18 mouse cellular contexts compared by ENCODE assay signal in the genomic region with DNA sequence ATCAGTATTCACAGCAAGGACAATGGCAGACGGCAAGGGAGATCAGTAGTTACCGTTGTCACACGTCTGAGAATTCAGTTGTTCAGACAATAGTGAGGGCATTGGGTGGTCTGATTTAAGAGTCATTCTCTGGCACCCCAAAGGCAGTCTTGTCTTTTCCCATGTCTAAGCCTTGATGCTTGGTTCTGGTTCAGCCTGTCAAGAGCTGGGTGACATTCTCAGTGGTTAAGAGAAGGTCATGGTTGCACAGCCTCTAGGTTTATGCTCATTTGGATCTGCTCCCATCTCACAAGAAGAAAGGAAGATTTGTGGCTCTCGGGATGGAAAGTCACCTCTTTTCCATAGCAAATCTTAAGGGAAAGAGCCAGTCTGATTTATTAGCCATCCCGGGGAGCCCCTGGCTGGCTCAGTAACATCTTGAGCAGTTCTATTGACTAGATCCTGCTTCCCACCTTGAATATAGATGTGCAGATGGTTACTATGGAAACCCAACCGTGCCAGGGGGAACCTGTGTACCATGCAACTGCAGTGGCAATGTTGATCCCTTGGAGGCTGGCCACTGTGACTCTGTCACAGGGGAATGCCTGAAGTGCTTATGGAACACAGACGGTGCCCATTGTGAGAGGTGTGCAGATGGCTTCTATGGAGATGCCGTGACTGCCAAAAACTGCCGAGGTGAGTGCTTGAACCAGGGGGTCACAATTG.
DNase-seq lines count a peak whose midpoint lies in the region; ATAC-seq lines count a peak whose summit lies in the region.
"Had no signal": no experiment of that assay in that cellular context is flagged by ENCODE, and none has a peak within 500 bp of the region (broad histone marks: within the 10 kb centered on the region; RNA-seq: fewer than 3 reads in every experiment).

No protein-coding gene starts in this region.

- WGBS in hindbrain, embryonic 13.5 days = 60% methylated on average over 9 of the region's 9 CpGs
- WGBS in hindbrain, embryonic 11.5 days = 80% methylated on average over 9 of the region's 9 CpGs
- WGBS in hindbrain, embryonic 14.5 days = 60% methylated on average over 9 of the region's 9 CpGs
- 35% methylated on average over 9 of the region's 9 CpGs for WGBS in neural tube, embryonic 13.5 days

- no peak for DNase-seq in hindbrain, embryonic 11.5 days (ENCODE audit: low spot score)
- peak; percentile 7 for DNase-seq in brain, adult 2 months (ENCODE audit: low read depth, low spot score)
- DNase-seq in hindbrain, embryonic 14.5 days (ENCODE audit: low spot score) = no peak
- DNase-seq in right cerebral cortex, adult 2 months (ENCODE audit: low spot score in 2 of 2) = no peak
- no peak for DNase-seq in layer of hippocampus, adult 8-10 months (ENCODE audit: low spot score in 2 of 2)
- DNase-seq: adrenal gland, adult 2 months; cerebellum, adult 9-10 months; heart, postnatal 4 days; right cerebral cortex, postnatal 25 days; thymus, adult 2 months had no signal

- no peak overlapping the region for H3K4me2 ChIP-seq in hindbrain, embryonic 13.5 days
- H3K4me2 ChIP-seq in hindbrain, embryonic 11.5 days (replicated peaks; ENCODE audit: low read depth, low read length) = no peak overlapping the region
- no peak overlapping the region for H3K4me2 ChIP-seq in hindbrain, embryonic 14.5 days (replicated peaks)
- H3K4me2 ChIP-seq in neural tube, embryonic 13.5 days = no peak overlapping the region
- H3K4me2 ChIP-seq: heart, embryonic 15.5 days; limb, embryonic 15.5 days; liver, embryonic 15.5 days; stomach, embryonic 15.5 days had no signal

- ATAC-seq in hindbrain, embryonic 13.5 days (ENCODE audit: low FRiP score) = peak; percentile 79
- ATAC-seq in hindbrain, embryonic 11.5 days (ENCODE audit: low FRiP score) = no peak
- peak; percentile 81 for ATAC-seq in hindbrain, embryonic 14.5 days (ENCODE audit: low FRiP score)
- peak; percentile 95 for ATAC-seq in neural tube, embryonic 13.5 days (ENCODE audit: low read depth)
- ATAC-seq: intestine, postnatal 0 days had no signal

- H3K27me3 ChIP-seq in hindbrain, embryonic 13.5 days = no peaks in the 10 kb centered on the region
- H3K27me3 ChIP-seq in hindbrain, embryonic 11.5 days (ENCODE audit: control insufficient read depth, insufficient read depth, low read length) = no peaks in the 10 kb centered on the region
- no peaks in the 10 kb centered on the region for H3K27me3 ChIP-seq in hindbrain, embryonic 14.5 days (ENCODE audit: control insufficient read depth, insufficient read depth, low read length)
- no peaks in the 10 kb centered on the region for H3K27me3 ChIP-seq in neural tube, embryonic 13.5 days
- H3K27me3 ChIP-seq: limb, embryonic 15.5 days; liver, embryonic 15.5 days; stomach, embryonic 15.5 days had no signal

- H3K36me3 ChIP-seq in hindbrain, embryonic 13.5 days = peaks cover 13% of the 10 kb centered on the region
- 0 out of 2 replicates have a peak, but pooled peaks cover 6% of the 10 kb centered on the region for H3K36me3 ChIP-seq in hindbrain, embryonic 11.5 days (ENCODE audit: control insufficient read depth, insufficient read depth, low read length)
- peaks cover 4% of the 10 kb centered on the region; the same call in 1 of the 2 replicates for H3K36me3 ChIP-seq in hindbrain, embryonic 14.5 days (replicated peaks; ENCODE audit: control insufficient read depth, insufficient read depth)
- peaks cover 37% of the 10 kb centered on the region for H3K36me3 ChIP-seq in neural tube, embryonic 13.5 days
- H3K36me3 ChIP-seq: heart, embryonic 15.5 days; limb, embryonic 15.5 days; liver, embryonic 15.5 days; stomach, embryonic 15.5 days had no signal

- H3K9me3 ChIP-seq in hindbrain, embryonic 13.5 days = no peaks in the 10 kb centered on the region
- no peaks in the 10 kb centered on the region for H3K9me3 ChIP-seq in hindbrain, embryonic 11.5 days (ENCODE audit: control insufficient read depth, low read length)
- no peaks in the 10 kb centered on the region for H3K9me3 ChIP-seq in hindbrain, embryonic 14.5 days (ENCODE audit: control insufficient read depth, low read length)
- no peaks in the 10 kb centered on the region for H3K9me3 ChIP-seq in neural tube, embryonic 13.5 days
- H3K9me3 ChIP-seq: heart, embryonic 15.5 days; limb, embryonic 15.5 days; liver, embryonic 15.5 days; stomach, embryonic 15.5 days had no signal

- H3K4me3 ChIP-seq in hindbrain, embryonic 13.5 days = no peak overlapping the region
- no peak overlapping the region for H3K4me3 ChIP-seq in hindbrain, embryonic 11.5 days (ENCODE audit: low read depth, low read length)
- H3K4me3 ChIP-seq in hindbrain, embryonic 14.5 days (replicated peaks; ENCODE audit: low read length) = no peak overlapping the region
- H3K4me3 ChIP-seq in neural tube, embryonic 13.5 days = no peak overlapping the region
- H3K4me3 ChIP-seq: heart, embryonic 15.5 days; limb, embryonic 15.5 days; liver, embryonic 15.5 days; stomach, embryonic 15.5 days had no signal

- H3K9ac ChIP-seq in hindbrain, embryonic 13.5 days = no peak overlapping the region
- H3K9ac ChIP-seq in hindbrain, embryonic 11.5 days (ENCODE audit: low read depth, low read length) = no peak overlapping the region
- H3K9ac ChIP-seq in hindbrain, embryonic 14.5 days = no peak overlapping the region
- H3K9ac ChIP-seq in neural tube, embryonic 13.5 days = no peak overlapping the region
- H3K9ac ChIP-seq: heart, embryonic 15.5 days; limb, embryonic 15.5 days; liver, embryonic 15.5 days; stomach, embryonic 15.5 days had no signal

- peaks cover 12% of the 10 kb centered on the region for H3K4me1 ChIP-seq in hindbrain, embryonic 13.5 days (replicated peaks)
- H3K4me1 ChIP-seq in hindbrain, embryonic 11.5 days (replicated peaks; ENCODE audit: control insufficient read depth, insufficient read depth, low read length) = no peaks in the 10 kb centered on the region
- no peaks in the 10 kb centered on the region for H3K4me1 ChIP-seq in hindbrain, embryonic 14.5 days (replicated peaks; ENCODE audit: control insufficient read depth, insufficient read depth, low read length)
- H3K4me1 ChIP-seq in neural tube, embryonic 13.5 days (replicated peaks) = peaks cover 19% of the 10 kb centered on the region
- H3K4me1 ChIP-seq: heart, embryonic 15.5 days; limb, embryonic 15.5 days; liver, embryonic 15.5 days; stomach, embryonic 15.5 days had no signal

- H3K27ac ChIP-seq in hindbrain, embryonic 13.5 days = 0 out of 2 replicates have a peak overlapping the region, but pooled peaks have one; percentile 1
- no peak overlapping the region for H3K27ac ChIP-seq in hindbrain, embryonic 11.5 days (ENCODE audit: low read depth, low read length)
- H3K27ac ChIP-seq in hindbrain, embryonic 14.5 days = no peak overlapping the region
- peak overlapping the region; percentile 83; the same call in 1 of the 2 replicates for H3K27ac ChIP-seq in neural tube, embryonic 13.5 days (replicated peaks)
- H3K27ac ChIP-seq: heart, embryonic 15.5 days; limb, embryonic 15.5 days; liver, embryonic 15.5 days; macrophage; stomach, embryonic 15.5 days had no signal

Comparison
In these comparisons a context has a peak if more than half of its experiments do, and no peak if none do; other contexts are left out.
1. H3K27ac ChIP-seq: peak in hindbrain, embryonic 13.5 days (single experiment) and neural tube, embryonic 13.5 days (single experiment); none in hindbrain, embryonic 11.5 days (single experiment) and hindbrain, embryonic 14.5 days (single experiment).